Mouse (Mus musculus): ENCODE measurements around the gene Cacnb4. TPM values are rescaled to one million over a fixed set of nuclear protein-coding genes. Genes with fewer than 3 reads are reported as not detected.

The Cacnb4 gene
- total and polyA plus RNA-seq, 2 experiments from 2014 or later: 13.3 to 13.7 TPM

DNA sequence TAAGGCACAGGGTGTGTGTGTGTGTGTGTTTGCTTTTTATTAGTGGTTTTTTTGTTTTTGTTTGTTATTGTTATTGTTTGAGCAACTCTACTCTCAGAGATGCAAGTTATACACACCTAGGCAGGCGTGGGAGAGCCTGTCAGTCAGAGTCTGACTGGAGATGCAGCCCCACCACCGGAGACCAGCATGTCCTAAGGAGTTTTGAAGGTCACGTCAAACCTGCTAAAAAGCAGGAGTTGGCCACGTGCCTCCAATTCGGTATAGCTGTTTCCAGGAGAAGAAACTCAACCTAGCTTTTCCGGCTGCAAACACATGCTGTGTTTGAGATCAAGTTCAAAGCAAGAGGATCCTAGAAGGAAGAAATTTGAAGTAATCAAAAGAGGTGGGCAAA is 277 bp upstream of the Cacnb4 start:
- peak overlapping the region; percentile 81 for H3K4me2 ChIP-seq (ENCODE audit: low read depth)
- WGBS: 3% methylated on average over 6 of the region's 6 CpGs
- no peaks in the 10 kb centered on the region; the same call in 1 of the 2 replicates for H3K27me3 ChIP-seq (ENCODE audit: insufficient read depth, low read length)
- H3K9ac ChIP-seq: peak overlapping the region; percentile 75; the same call in 1 of the 2 replicates
- no peaks in the 10 kb centered on the region for H3K36me3 ChIP-seq (ENCODE audit: insufficient read depth)
- ATAC-seq (no peak; the same call in 1 of the 2 replicates), DNase-seq (no peak)
- no peak overlapping the region for H3K27ac ChIP-seq (ENCODE audit: low read depth, low read length)
- H3K9me3 ChIP-seq (ENCODE audit: low read length): no peaks in the 10 kb centered on the region
- peak overlapping the region; percentile 77 for H3K4me3 ChIP-seq (ENCODE audit: low read depth, low read length)
- TF ChIP-seq CTCF (IDR thresholded peaks at IDR 0.05; ENCODE audit: low read depth): no peak
- peaks cover 4% of the 10 kb centered on the region; the same call in 1 of the 2 replicates for H3K4me1 ChIP-seq (ENCODE audit: insufficient read depth)

DNA sequence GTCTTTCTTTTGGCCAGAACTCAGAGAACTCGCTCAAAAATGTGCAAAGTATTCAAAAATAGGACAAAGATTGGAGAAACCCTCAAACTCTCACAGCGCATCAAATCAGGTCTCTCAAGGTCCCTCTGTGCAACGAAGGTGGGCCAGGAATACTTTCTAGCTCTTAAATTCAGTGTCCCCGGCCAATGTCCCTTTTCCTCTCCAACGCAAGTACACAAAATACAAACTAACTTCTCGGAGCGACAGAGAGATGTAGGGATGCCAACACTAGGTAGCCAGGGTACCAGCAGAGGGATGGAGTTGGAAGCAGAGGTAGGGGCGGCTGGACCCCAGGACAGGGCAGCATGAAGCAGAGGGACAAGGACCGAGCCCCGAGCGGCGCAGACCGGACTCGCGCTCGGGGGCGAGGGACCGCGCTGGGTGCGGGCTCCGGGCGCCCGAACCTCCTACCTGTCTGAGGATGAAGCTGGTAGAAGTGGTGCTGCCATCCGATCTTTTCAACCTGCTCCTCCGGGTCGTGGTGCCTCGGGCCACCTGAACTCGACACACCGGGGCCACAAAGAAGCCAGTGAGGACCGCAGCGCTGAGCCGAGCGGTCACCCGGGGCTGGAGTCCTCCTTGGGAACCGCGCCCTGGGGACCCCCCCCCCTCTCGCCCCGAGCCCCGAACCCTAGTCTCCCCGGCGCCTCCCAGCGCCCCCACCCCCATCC is 1.2 kb downstream of the Cacnb4 start:
- no peaks in the 10 kb centered on the region for H3K9me3 ChIP-seq (ENCODE audit: low read length)
- ATAC-seq (peak; percentile 17), DNase-seq (peak; percentile 45)
- peaks cover 4% of the 10 kb centered on the region; the same call in 1 of the 2 replicates for H3K4me1 ChIP-seq (ENCODE audit: insufficient read depth)
- 0% methylated on average over 38 of the region's 42 CpGs for WGBS
- peak overlapping the region; percentile 79 for H3K27ac ChIP-seq (ENCODE audit: low read depth, low read length)
- H3K27me3 ChIP-seq (ENCODE audit: insufficient read depth, low read length): no peaks in the 10 kb centered on the region; the same call in 1 of the 2 replicates
- H3K4me2 ChIP-seq (ENCODE audit: low read depth): peak overlapping the region; percentile 81
- peak overlapping the region; percentile 77 for H3K4me3 ChIP-seq (ENCODE audit: low read depth, low read length)
- H3K36me3 ChIP-seq (ENCODE audit: insufficient read depth): no peaks in the 10 kb centered on the region
- no peak for TF ChIP-seq CTCF (IDR thresholded peaks at IDR 0.05; ENCODE audit: low read depth)
- peak overlapping the region; percentile 75 for H3K9ac ChIP-seq

- ATAC-seq (no peak), DNase-seq (peak; percentile 42)
- no peak for TF ChIP-seq CTCF (IDR thresholded peaks at IDR 0.05; ENCODE audit: low read depth)
- H3K4me1 ChIP-seq (ENCODE audit: insufficient read depth): peaks cover 4% of the 10 kb centered on the region; the same call in 1 of the 2 replicates
- H3K4me3 ChIP-seq (ENCODE audit: low read depth, low read length): peak overlapping the region; percentile 77
- H3K9me3 ChIP-seq (ENCODE audit: low read length): no peaks in the 10 kb centered on the region
- WGBS: 1% methylated on average over 19 of the region's 19 CpGs
- H3K36me3 ChIP-seq (ENCODE audit: insufficient read depth): no peaks in the 10 kb centered on the region
- peak overlapping the region; percentile 81 for H3K4me2 ChIP-seq (ENCODE audit: low read depth)
- H3K9ac ChIP-seq: peak overlapping the region; percentile 75; the same call in 1 of the 2 replicates
- H3K27ac ChIP-seq (ENCODE audit: low read depth, low read length): no peak overlapping the region
- no peaks in the 10 kb centered on the region; the same call in 1 of the 2 replicates for H3K27me3 ChIP-seq (ENCODE audit: insufficient read depth, low read length)
These were observed 1.7 kb downstream of the Cacnb4 start for GRCm38 (mm10) chr2:52674886-52675277.

DNA sequence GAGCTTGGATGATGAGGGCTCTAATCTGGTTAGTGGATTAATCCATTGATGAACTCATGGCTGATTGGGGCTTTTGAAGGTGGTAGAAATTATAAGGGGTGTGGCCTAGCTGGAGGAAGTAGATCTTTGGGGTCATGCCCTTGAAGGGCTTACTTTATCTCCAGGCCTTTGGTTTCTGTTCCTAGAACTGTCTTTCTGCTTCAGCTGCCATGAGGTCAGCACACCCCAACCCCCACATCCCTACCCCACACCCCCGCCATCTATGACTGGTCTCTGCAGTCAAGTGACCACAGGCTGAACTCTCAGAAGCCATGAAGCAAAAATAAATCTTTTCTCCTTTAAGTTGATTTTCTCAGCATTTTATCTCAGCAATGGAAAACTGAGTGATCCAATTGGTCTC is 3.5 kb downstream of the Cacnb4 start:
- 86% methylated on average over 1 of the region's 1 CpGs for WGBS
- no peak overlapping the region for H3K4me3 ChIP-seq (ENCODE audit: low read depth, low read length)

GRCm38 (mm10) chr2:52670733-52671132 is 5.9 kb downstream of the Cacnb4 start:
- Histone ChIP-seq H3K9me3 (ENCODE audit: low read length) (no peaks in the 10 kb centered on the region), H3K9ac (no peak overlapping the region), H3K4me2 (ENCODE audit: low read depth) (no peak overlapping the region), H3K4me1 (ENCODE audit: insufficient read depth) (peaks cover 4% of the 10 kb centered on the region; the same call in 1 of the 2 replicates), H3K36me3 (ENCODE audit: insufficient read depth) (no peaks in the 10 kb centered on the region), H3K27me3 (ENCODE audit: insufficient read depth, low read length) (no peaks in the 10 kb centered on the region), H3K27ac (ENCODE audit: low read depth, low read length) (no peak overlapping the region), H3K4me3 (ENCODE audit: low read depth, low read length) (no peak overlapping the region)
- DNase-seq (no peak), ATAC-seq (no peak)
- TF ChIP-seq CTCF (IDR thresholded peaks at IDR 0.05; ENCODE audit: low read depth): no peak
- WGBS: 60% methylated on average over 5 of the region's 5 CpGs

More for the DNA sequence above, 3.5 kb downstream of the Cacnb4 start:
- Histone ChIP-seq H3K27ac (ENCODE audit: low read depth, low read length) (no peak overlapping the region), H3K9me3 (ENCODE audit: low read length) (no peaks in the 10 kb centered on the region), H3K36me3 (ENCODE audit: insufficient read depth) (no peaks in the 10 kb centered on the region), H3K4me2 (ENCODE audit: low read depth) (no peak overlapping the region), H3K9ac (no peak overlapping the region), H3K4me1 (ENCODE audit: insufficient read depth) (peaks cover 4% of the 10 kb centered on the region; the same call in 1 of the 2 replicates), H3K27me3 (ENCODE audit: insufficient read depth, low read length) (no peaks in the 10 kb centered on the region)
- DNase-seq: no peak
- no peak for TF ChIP-seq CTCF (IDR thresholded peaks at IDR 0.05; ENCODE audit: low read depth)
- no peak for ATAC-seq

- no peaks in the 10 kb centered on the region for H3K27me3 ChIP-seq (ENCODE audit: insufficient read depth, low read length)
- no peak overlapping the region for H3K4me3 ChIP-seq (ENCODE audit: low read depth, low read length)
- no peak overlapping the region for H3K9ac ChIP-seq
- DNase-seq (no peak), ATAC-seq (no peak)
- no peak for TF ChIP-seq CTCF (IDR thresholded peaks at IDR 0.05; ENCODE audit: low read depth)
- 83% methylated on average over 6 of the region's 6 CpGs for WGBS
- no peaks in the 10 kb centered on the region for H3K9me3 ChIP-seq (ENCODE audit: low read length)
- no peak overlapping the region for H3K27ac ChIP-seq (ENCODE audit: low read depth, low read length)
- H3K4me2 ChIP-seq (ENCODE audit: low read depth): no peak overlapping the region
- no peaks in the 10 kb centered on the region for H3K4me1 ChIP-seq (ENCODE audit: insufficient read depth)
- H3K36me3 ChIP-seq (ENCODE audit: insufficient read depth): no peaks in the 10 kb centered on the region
These were observed 8.2 kb downstream of the Cacnb4 start for GRCm38 (mm10) chr2:52668480-52668879.

GRCm38 (mm10) chr2:52656722-52657121 is 19.9 kb downstream of the Cacnb4 start:
- no peak overlapping the region for H3K27ac ChIP-seq (ENCODE audit: low read depth, low read length)
- no peak for TF ChIP-seq CTCF (IDR thresholded peaks at IDR 0.05; ENCODE audit: low read depth)
- DNase-seq: no peak
- H3K9me3 ChIP-seq (ENCODE audit: low read length): no peaks in the 10 kb centered on the region
- H3K9ac ChIP-seq: no peak overlapping the region
- no peaks in the 10 kb centered on the region for H3K36me3 ChIP-seq (ENCODE audit: insufficient read depth)
- no peaks in the 10 kb centered on the region for H3K27me3 ChIP-seq (ENCODE audit: insufficient read depth, low read length)
- WGBS: 90% methylated on average over 5 of the region's 5 CpGs
- no peak overlapping the region for H3K4me3 ChIP-seq (ENCODE audit: low read depth, low read length)
- no peak overlapping the region for H3K4me2 ChIP-seq (ENCODE audit: low read depth)
- H3K4me1 ChIP-seq (ENCODE audit: insufficient read depth): no peaks in the 10 kb centered on the region
- ATAC-seq: no peak

Measured in forebrain, postnatal 0 days (tissue).